Mouse (Mus musculus) liver, embryonic 16.5 days (tissue): Measurements from ENCODE around the gene Btbd35f18. TPM values are rescaled to one million over a fixed set of nuclear protein-coding genes. Genes with fewer than 3 reads are reported as not detected.
"Not testable (repeated sequence)": the region's sequence is repeated elsewhere in the genome, so short reads cannot be mapped to it uniquely, and the experiment has no call there.

Experiments
- ATAC-seq: fragments of 200-750 bp; cut with Nextera tagmentation; 2 replicates; pipeline ENCODE4 v1.8.0; 2017; ENCODE audit warnings: low read depth, mild to moderate bottlenecking, moderate number of reproducible peaks, moderate library complexity
- H3K27ac ChIP-seq: fragments of 300-500 bp; sonication (generic); 2 replicates; pipeline ENCODE4 v1.5.1; 2014; ENCODE audit warnings: mild to moderate bottlenecking, low read length
- H3K27me3 ChIP-seq: fragments of 300-500 bp; sonication (generic); 2 replicates; pipeline ENCODE4 v1.6.1; 2014; ENCODE audit warnings: low read depth, low read length, mixed read lengths; ENCODE audit not compliant: control insufficient read depth, insufficient read depth
- H3K36me3 ChIP-seq: fragments of 300-500 bp; sonication (generic); 2 replicates; pipeline ENCODE4 v1.6.1; 2014; ENCODE audit warnings: mild to moderate bottlenecking; ENCODE audit not compliant: control insufficient read depth, insufficient read depth
- H3K4me1 ChIP-seq: fragments of 300-500 bp; sonication (generic); 2 replicates; pipeline ENCODE4 v1.6.1; 2014; ENCODE audit warnings: low read depth, low read length, mixed read lengths; ENCODE audit not compliant: control insufficient read depth
- H3K4me2 ChIP-seq: fragments of 300-500 bp; sonication (generic); 2 replicates; pipeline ENCODE4 v1.6.1; 2014; ENCODE audit warnings: low read depth, low read length, mixed read lengths
- H3K4me3 ChIP-seq: fragments of 300-500 bp; sonication (generic); 2 replicates; pipeline ENCODE4 v1.5.1; 2014; ENCODE audit warnings: low read depth, mild to moderate bottlenecking, low read length
- H3K9ac ChIP-seq: fragments of 300-500 bp; sonication (generic); 2 replicates; pipeline ENCODE4 v1.6.1; 2014; ENCODE audit warnings: low read depth, low read length
- H3K9me3 ChIP-seq: fragments of 300-500 bp; sonication (generic); replicated peaks from 2 replicates; pipeline ENCODE4 v1.6.1; 2016; ENCODE audit warnings: low read length; ENCODE audit not compliant: control insufficient read depth
- whole genome bisulfite sequencing: fragments of 180-500 bp; shearing (Covaris S2); extraction: QIAGEN DNeasy Blood & Tissue Kit; methylation state at CpG from one replicate; pipeline ENCODE4 v1.1.7; 2014; ENCODE audit not compliant: insufficient replicate concordance; 5-methylcytosine and 5-hydroxymethylcytosine counted together
- polyA plus RNA-seq: library from polyadenylated mRNA; unstranded; fragments of >200 nt; fragmentation: Nextera tagmentation; extraction: Ambion mirVana; gene quantifications from 2 replicates; pipeline ENCODE4 v1.2.1, GENCODE M21; 2015

The Btbd35f18 gene
- polyA plus RNA-seq, result not detected in 2 replicates

- H3K27ac ChIP-seq, H3K36me3 ChIP-seq, H3K9me3 ChIP-seq, H3K4me3 ChIP-seq, H3K27me3 ChIP-seq, H3K4me1 ChIP-seq, H3K4me2 ChIP-seq, ATAC-seq, H3K9ac ChIP-seq: not testable (repeated sequence)
- no CpG with 5 or more reads among the region's 3 CpGs for WGBS
Measured at GRCm38 (mm10) chrX:3699933-3700332, at the start of gene Btbd35f18. Btbd35f18 (plus strand) TSS chrX:3700233.

Other genes starting within 250 kb of the Btbd35f18 start
- not detected in 2 replicates for gene Btbd35f10, start 52.7 kb downstream of the Btbd35f18 start, polyA plus RNA-seq